Mouse (Mus musculus) midbrain, embryonic 10.5 days (tissue): ENCODE measurements at regions not wholly inside any gene's neighbourhood (a gene's known extent, or its start where the extent isn't known, plus 50 kb on each side); places are given as distances from the start of the nearest gene placed in this dataset.
A peak's percentile ranks its signal among the peaks of the same experiment; 100 is the strongest.

Experiments used
- DNase-seq: peaks from one replicate; pipeline ENCODE4 v3.0.0-alpha.2; 2017; ENCODE audit warnings: low spot score
- H3K27ac ChIP-seq: fragments of 300-500 bp; sonication (generic); replicated peaks from 2 replicates; pipeline ENCODE4 v1.5.1; 2016; ENCODE audit warnings: mild to moderate bottlenecking
- H3K27me3 ChIP-seq: fragments of 300-500 bp; sonication (generic); 2 replicates; pipeline ENCODE4 v1.6.1; 2016; ENCODE audit warnings: low read depth, mild to moderate bottlenecking; ENCODE audit not compliant: poor library complexity, severe bottlenecking
- H3K36me3 ChIP-seq: fragments of 300-500 bp; sonication (generic); 2 replicates; pipeline ENCODE4 v1.6.1; 2016; ENCODE audit warnings: mild to moderate bottlenecking, moderate library complexity
- H3K4me1 ChIP-seq: fragments of 300-500 bp; sonication (generic); 2 replicates; pipeline ENCODE4 v1.6.1; 2016
- H3K4me3 ChIP-seq: fragments of 300-500 bp; sonication (generic); 2 replicates; pipeline ENCODE4 v1.5.1; 2016; ENCODE audit warnings: mild to moderate bottlenecking, moderate library complexity
- H3K9me3 ChIP-seq: fragments of 300-500 bp; sonication (generic); replicated peaks from 2 replicates; pipeline ENCODE4 v1.6.1; 2016; ENCODE audit warnings: mild to moderate bottlenecking
- WGBS: fragments of 180-500 bp; shearing (Covaris S2); methylation state at CpG from one replicate; pipeline ENCODE4 v1.1.7; 2016; 5-methylcytosine and 5-hydroxymethylcytosine counted together

- peak; percentile 49 for DNase-seq
- Histone ChIP-seq H3K4me3 (no peak overlapping the region), H3K27me3 (no peaks in the 10 kb centered on the region), H3K36me3 (no peaks in the 10 kb centered on the region), H3K4me1 (peaks cover 7% of the 10 kb centered on the region; the same call in 1 of the 2 replicates), H3K27ac (no peak overlapping the region), H3K9me3 (no peaks in the 10 kb centered on the region)
- WGBS: 59% methylated on average over 16 of the region's 16 CpGs
Observed at GRCm38 (mm10) chr13:15802043-15802795, 209.4 kb upstream of the Inhba start.

GRCm38 (mm10) chr13:15803965-15804364 is 207.7 kb upstream of the Inhba start:
- 91% methylated on average over 1 of the region's 1 CpGs for WGBS

GRCm38 (mm10) chr13:15806925-15807324 is 204.7 kb upstream of the Inhba start:
- DNase-seq: no peak
- Histone ChIP-seq H3K27me3 (no peaks in the 10 kb centered on the region), H3K4me3 (no peak overlapping the region), H3K9me3 (no peaks in the 10 kb centered on the region), H3K27ac (no peak overlapping the region), H3K36me3 (no peaks in the 10 kb centered on the region), H3K4me1 (peaks cover 5% of the 10 kb centered on the region; the same call in 1 of the 2 replicates)
- 91% methylated on average over 4 of the region's 4 CpGs for WGBS

More at GRCm38 (mm10) chr13:15803965-15804364, 207.7 kb upstream of the Inhba start:
- Histone ChIP-seq H3K36me3 (no peaks in the 10 kb centered on the region), H3K4me1 (peaks cover 7% of the 10 kb centered on the region; the same call in 1 of the 2 replicates), H3K4me3 (no peak overlapping the region), H3K27ac (no peak overlapping the region), H3K27me3 (no peaks in the 10 kb centered on the region), H3K9me3 (no peaks in the 10 kb centered on the region)
- DNase-seq: no peak

GRCm38 (mm10) chr13:15822261-15822850 is 189.3 kb upstream of the Inhba start:
- WGBS: 33% methylated on average over 1 of the region's 1 CpGs
- Histone ChIP-seq H3K36me3 (no peaks in the 10 kb centered on the region), H3K4me1 (no peaks in the 10 kb centered on the region), H3K27ac (no peak overlapping the region), H3K9me3 (no peaks in the 10 kb centered on the region), H3K4me3 (no peak overlapping the region), H3K27me3 (no peaks in the 10 kb centered on the region)
- no peak for DNase-seq

GRCm38 (mm10) chr13:15845806-15846205 is 165.8 kb upstream of the Inhba start:
- Histone ChIP-seq H3K4me3 (no peak overlapping the region), H3K9me3 (no peaks in the 10 kb centered on the region), H3K36me3 (no peaks in the 10 kb centered on the region), H3K4me1 (0 out of 2 replicates have a peak, but pooled peaks cover 8% of the 10 kb centered on the region), H3K27me3 (no peaks in the 10 kb centered on the region), H3K27ac (no peak overlapping the region)
- DNase-seq: no peak

DNA sequence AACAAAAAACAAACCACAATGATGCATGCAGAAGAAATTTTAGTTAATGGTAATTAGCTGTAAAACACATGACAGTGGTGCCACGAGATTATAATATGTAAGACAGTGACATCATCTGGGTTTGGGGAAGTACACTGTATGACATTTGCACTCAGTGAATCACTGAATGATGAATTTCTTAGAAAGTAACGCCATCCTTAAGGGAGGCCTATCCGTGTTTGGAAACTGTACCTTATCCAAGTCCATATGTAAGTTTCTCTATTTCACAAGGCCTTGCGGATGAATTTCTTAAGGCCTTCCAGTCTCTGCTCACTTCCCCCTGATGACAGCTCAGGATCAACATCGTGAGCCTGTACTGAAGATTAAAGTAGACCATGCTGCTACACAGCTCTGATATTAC is 163.6 kb upstream of the Inhba start:
- no peak overlapping the region for H3K4me3 ChIP-seq
- no peaks in the 10 kb centered on the region for H3K36me3 ChIP-seq
- H3K27me3 ChIP-seq: no peaks in the 10 kb centered on the region
- H3K4me1 ChIP-seq: 0 out of 2 replicates have a peak, but pooled peaks cover 8% of the 10 kb centered on the region
- no peaks in the 10 kb centered on the region for H3K9me3 ChIP-seq
- no peak overlapping the region for H3K27ac ChIP-seq
- WGBS: 91% methylated on average over 5 of the region's 5 CpGs
- DNase-seq: no peak

- Histone ChIP-seq H3K9me3 (no peaks in the 10 kb centered on the region), H3K27ac (no peak overlapping the region), H3K4me1 (0 out of 2 replicates have a peak, but pooled peaks cover 8% of the 10 kb centered on the region), H3K27me3 (no peaks in the 10 kb centered on the region), H3K4me3 (no peak overlapping the region), H3K36me3 (no peaks in the 10 kb centered on the region)
- no peak for DNase-seq
- WGBS: 88% methylated on average over 3 of the region's 3 CpGs
Observed at GRCm38 (mm10) chr13:15849129-15849528, 162.5 kb upstream of the Inhba start.

DNA sequence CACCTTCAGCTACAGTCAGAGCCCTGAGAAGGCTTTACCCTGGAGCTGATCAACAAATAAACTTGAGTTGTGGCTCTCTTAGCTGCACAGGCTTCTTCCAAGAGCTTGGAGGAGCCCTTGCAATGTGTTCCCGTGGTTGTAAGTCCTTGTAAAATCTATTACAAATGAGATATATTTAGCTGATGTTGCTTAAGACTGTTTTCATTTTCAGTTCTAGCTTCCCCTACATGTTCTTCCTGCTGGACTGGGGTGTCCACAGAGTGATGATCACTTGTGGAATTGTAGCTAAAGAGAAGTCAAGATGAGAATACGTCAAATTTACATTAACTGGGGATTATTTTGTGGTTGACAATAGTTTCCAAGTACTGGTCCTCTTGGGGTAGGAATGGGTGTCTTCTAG is 161.3 kb upstream of the Inhba start:
- H3K27ac ChIP-seq: no peak overlapping the region
- H3K9me3 ChIP-seq: no peaks in the 10 kb centered on the region
- 87% methylated on average over 2 of the region's 2 CpGs for WGBS
- no peaks in the 10 kb centered on the region for H3K36me3 ChIP-seq
- DNase-seq: no peak
- H3K4me3 ChIP-seq: no peak overlapping the region
- 0 out of 2 replicates have a peak, but pooled peaks cover 8% of the 10 kb centered on the region for H3K4me1 ChIP-seq
- no peaks in the 10 kb centered on the region for H3K27me3 ChIP-seq

DNA sequence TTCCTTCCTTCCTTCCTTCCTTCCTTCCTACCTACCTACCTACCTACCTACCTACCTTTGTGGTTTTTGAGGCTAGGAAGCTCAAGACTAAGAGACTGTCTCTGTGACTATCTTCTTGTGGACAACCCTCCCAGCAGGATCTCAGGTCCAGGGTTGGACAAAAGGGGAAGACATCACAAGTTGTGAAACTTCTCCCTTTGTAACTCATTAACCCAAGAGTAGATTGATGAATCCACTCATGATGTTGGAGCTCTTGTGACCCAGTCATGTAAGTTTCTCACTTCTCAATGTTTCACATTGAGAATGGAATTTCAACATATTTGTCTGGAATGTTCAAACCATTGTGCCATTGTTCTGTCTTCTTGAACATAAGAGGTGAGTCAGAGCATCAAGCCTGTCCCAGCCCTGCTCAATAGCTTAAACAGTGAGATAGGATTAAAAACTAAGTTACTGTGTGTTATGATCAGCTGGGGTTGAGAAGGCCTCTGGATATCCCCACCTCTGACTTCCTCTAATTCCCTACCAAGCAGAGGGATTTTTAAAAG is 158.6 kb upstream of the Inhba start:
- Histone ChIP-seq H3K9me3 (no peaks in the 10 kb centered on the region), H3K27me3 (no peaks in the 10 kb centered on the region), H3K36me3 (no peaks in the 10 kb centered on the region), H3K27ac (no peak overlapping the region), H3K4me3 (no peak overlapping the region), H3K4me1 (0 out of 2 replicates have a peak, but pooled peaks cover 8% of the 10 kb centered on the region)
- no peak for DNase-seq

DNA sequence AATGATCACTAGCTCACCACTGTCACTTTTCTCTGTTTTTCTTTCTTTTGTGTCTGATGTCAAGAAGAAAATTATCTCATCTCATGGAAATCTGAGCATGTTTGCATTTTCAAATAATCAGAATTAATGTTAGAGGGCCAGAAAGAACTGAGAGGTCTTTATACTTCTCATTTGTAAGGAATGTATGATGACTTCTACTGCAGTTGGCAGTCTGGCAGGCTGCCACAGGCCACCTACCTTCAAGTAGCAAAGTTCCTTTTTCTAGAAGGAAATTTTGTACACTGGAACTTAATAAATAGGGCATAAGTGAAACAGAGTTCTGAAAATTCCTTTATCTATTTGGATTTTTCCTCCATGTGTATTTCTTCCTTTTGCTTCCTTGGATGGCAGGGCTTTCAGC is 148.7 kb upstream of the Inhba start:
- DNase-seq: no peak

GRCm38 (mm10) chr13:15863344-15863743 is 148.3 kb upstream of the Inhba start:
- Histone ChIP-seq H3K36me3 (no peaks in the 10 kb centered on the region), H3K4me1 (no peaks in the 10 kb centered on the region), H3K27me3 (no peaks in the 10 kb centered on the region), H3K27ac (no peak overlapping the region), H3K4me3 (no peak overlapping the region), H3K9me3 (no peaks in the 10 kb centered on the region)
- WGBS: 81% methylated on average over 3 of the region's 3 CpGs
- DNase-seq: no peak

More for the DNA sequence above, 148.7 kb upstream of the Inhba start:
- H3K27ac ChIP-seq: no peak overlapping the region
- no peaks in the 10 kb centered on the region for H3K9me3 ChIP-seq
- no peaks in the 10 kb centered on the region for H3K36me3 ChIP-seq
- H3K27me3 ChIP-seq: no peaks in the 10 kb centered on the region
- no peak overlapping the region for H3K4me3 ChIP-seq
- H3K4me1 ChIP-seq: no peaks in the 10 kb centered on the region

- Histone ChIP-seq H3K9me3 (no peaks in the 10 kb centered on the region), H3K4me1 (no peaks in the 10 kb centered on the region), H3K27me3 (no peaks in the 10 kb centered on the region), H3K4me3 (no peak overlapping the region), H3K27ac (no peak overlapping the region), H3K36me3 (no peaks in the 10 kb centered on the region)
- WGBS: 74% methylated on average over 5 of the region's 5 CpGs
- DNase-seq: no peak
Observed at GRCm38 (mm10) chr13:15867046-15867561, 144.5 kb upstream of the Inhba start.

DNA sequence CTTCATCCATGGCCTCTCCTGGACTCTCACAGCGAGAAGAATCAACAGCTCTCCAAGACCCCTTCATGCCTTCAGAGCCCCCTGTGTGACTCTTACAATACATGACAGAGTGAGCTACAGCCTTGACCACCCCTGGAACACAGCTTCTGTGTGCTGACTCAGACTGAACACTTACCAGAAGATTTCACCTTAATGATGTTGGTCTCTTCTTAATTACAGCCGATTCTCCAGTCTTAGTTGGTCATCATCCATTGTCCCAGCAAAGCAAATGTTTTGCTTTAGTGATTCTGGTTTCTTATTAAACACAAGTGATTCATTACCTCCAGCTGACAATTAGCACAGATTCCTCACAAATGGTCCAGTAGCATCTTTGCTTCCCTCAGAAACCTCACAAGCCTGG is 134.0 kb upstream of the Inhba start:
- Histone ChIP-seq H3K9me3 (no peaks in the 10 kb centered on the region), H3K27ac (no peak overlapping the region), H3K27me3 (no peaks in the 10 kb centered on the region), H3K36me3 (no peaks in the 10 kb centered on the region), H3K4me3 (no peak overlapping the region), H3K4me1 (no peaks in the 10 kb centered on the region)
- 83% methylated on average over 2 of the region's 2 CpGs for WGBS
- DNase-seq: no peak
